Mouse (Mus musculus) midbrain, embryonic 12.5 days (tissue): ENCODE data around the gene Hhipl1. TPM values are rescaled to one million over a fixed set of nuclear protein-coding genes. Genes with fewer than 3 reads are reported as not detected.

Source experiments
- ATAC-seq: fragments of 200-750 bp; cut with Nextera tagmentation; 2 replicates; pipeline ENCODE4 v1.8.0; 2017; ENCODE audit warnings: low read depth, moderate TSS enrichment, moderate library complexity; ENCODE audit not compliant: low FRiP score
- H3K27ac ChIP-seq: fragments of 300-500 bp; sonication (generic); replicated peaks from 2 replicates; pipeline ENCODE4 v1.5.1; 2016; ENCODE audit warnings: mild to moderate bottlenecking
- H3K27me3 ChIP-seq: fragments of 300-500 bp; sonication (generic); 2 replicates; pipeline ENCODE4 v1.6.1; 2016; ENCODE audit warnings: mild to moderate bottlenecking
- H3K36me3 ChIP-seq: fragments of 300-500 bp; sonication (generic); 2 replicates; pipeline ENCODE4 v1.6.1; 2016
- H3K4me1 ChIP-seq: fragments of 300-500 bp; sonication (generic); 2 replicates; pipeline ENCODE4 v1.6.1; 2016
- H3K4me2 ChIP-seq: fragments of 300-500 bp; sonication (generic); replicated peaks from 2 replicates; pipeline ENCODE4 v1.6.1; 2016; ENCODE audit warnings: mild to moderate bottlenecking, moderate library complexity
- H3K4me3 ChIP-seq: fragments of 300-500 bp; sonication (generic); 2 replicates; pipeline ENCODE4 v1.5.1; 2016; ENCODE audit warnings: mild to moderate bottlenecking
- H3K9ac ChIP-seq: fragments of 300-500 bp; sonication (generic); replicated peaks from 2 replicates; pipeline ENCODE4 v1.6.1; 2016; ENCODE audit warnings: mild to moderate bottlenecking, moderate library complexity
- H3K9me3 ChIP-seq: fragments of 300-500 bp; sonication (generic); 2 replicates; pipeline ENCODE4 v1.6.1; 2016; ENCODE audit warnings: mild to moderate bottlenecking
- WGBS: fragments of 180-500 bp; shearing (Covaris S2); methylation state at CpG from one replicate; pipeline ENCODE4 v1.1.7; 2016; 5-methylcytosine and 5-hydroxymethylcytosine counted together
- polyA plus RNA-seq: library from polyadenylated mRNA; unstranded; fragments of >200 nt; fragmentation: Nextera tagmentation; extraction: Ambion mirVana; gene quantifications from 2 replicates; pipeline ENCODE4 v1.2.1, GENCODE M21; 2016

Hhipl1 gene
- polyA plus RNA-seq, 1 experiment from 2014 or later, result 5.0 TPM

DNA sequence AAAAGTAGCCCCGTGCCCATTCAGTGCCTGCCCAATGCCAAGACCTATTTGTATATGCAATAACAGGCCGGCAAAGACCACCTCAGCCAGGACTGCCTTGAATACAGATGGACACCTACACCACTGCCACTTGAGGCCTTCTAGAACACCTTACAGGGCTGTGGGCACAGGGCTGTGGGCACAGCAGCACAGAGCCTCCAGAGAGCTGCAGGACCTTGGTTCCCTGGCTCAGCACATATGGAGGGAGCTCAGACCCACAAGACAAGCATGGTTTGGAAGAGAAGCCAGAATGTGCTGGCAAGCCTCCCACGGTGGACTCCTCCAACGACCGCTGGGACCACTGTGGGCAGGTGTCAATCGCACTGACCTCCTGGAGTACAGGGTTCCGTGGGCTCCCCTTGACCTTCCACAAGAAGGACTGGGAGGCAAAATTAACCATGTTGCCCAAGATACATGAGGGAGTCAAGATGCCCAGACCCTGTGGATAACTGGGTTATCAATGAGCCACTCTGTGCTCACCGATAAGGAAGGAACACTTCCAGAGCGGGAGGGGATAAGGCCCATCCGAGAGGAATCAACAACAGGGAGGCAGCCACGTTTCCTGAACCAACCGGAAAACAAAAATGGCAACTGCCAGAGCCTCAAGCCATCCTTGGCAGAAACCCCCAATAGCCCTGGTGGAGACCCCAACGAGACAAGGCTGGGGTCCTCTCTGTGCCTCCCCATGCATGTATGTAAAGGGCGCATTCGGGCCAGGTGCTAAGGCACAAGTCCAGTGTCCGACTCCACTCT, 34.5 kb upstream of the Hhipl1 start:
- 78% methylated on average over 16 of the region's 16 CpGs for WGBS
- Histone ChIP-seq H3K4me3 (peak overlapping the region; percentile 86), H3K4me1 (peaks cover 75% of the 10 kb centered on the region)

DNA sequence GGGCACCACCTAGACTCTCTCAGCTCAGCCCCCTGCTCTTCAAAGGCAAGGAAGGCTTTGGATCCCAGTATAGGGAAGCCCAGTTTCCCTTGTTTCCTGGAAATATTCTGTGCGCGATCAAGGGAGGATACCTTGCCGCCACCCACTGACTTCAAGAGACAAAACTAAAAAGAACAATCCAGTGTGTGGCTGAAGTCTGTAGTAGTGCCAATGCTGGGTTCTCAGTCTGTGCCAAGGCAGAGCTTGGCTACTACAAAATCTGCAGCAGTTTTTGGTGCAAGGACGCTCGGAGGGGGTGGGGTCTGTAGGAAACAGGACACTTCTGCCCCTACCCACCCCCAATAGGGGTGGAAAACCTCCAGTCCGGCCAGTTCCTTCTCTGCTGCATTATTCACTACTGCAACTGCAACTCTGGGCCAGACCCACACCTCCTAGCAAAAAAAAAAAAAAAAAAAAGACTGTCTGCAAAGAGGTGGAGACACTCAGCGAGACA, 33.9 kb upstream of the Hhipl1 start:
- 55% methylated on average over 7 of the region's 7 CpGs for WGBS
- 0 out of 2 replicates have a peak, but pooled peaks cover 7% of the 10 kb centered on the region for H3K36me3 ChIP-seq
- H3K27ac ChIP-seq, result no peak overlapping the region
- no peak for ATAC-seq
- no peaks in the 10 kb centered on the region for H3K27me3 ChIP-seq
- H3K4me3 ChIP-seq, result peak overlapping the region; percentile 86
- peak overlapping the region; percentile 95 for H3K9ac ChIP-seq
- no peaks in the 10 kb centered on the region for H3K9me3 ChIP-seq
- H3K4me2 ChIP-seq, result peak overlapping the region; percentile 99
- peaks cover 75% of the 10 kb centered on the region for H3K4me1 ChIP-seq

More for the DNA sequence above, 34.5 kb upstream of the Hhipl1 start:
- Histone ChIP-seq H3K27ac (0 out of 2 replicates have a peak overlapping the region, but pooled peaks have one; percentile 47), H3K27me3 (no peaks in the 10 kb centered on the region), H3K36me3 (0 out of 2 replicates have a peak, but pooled peaks cover 7% of the 10 kb centered on the region), H3K9me3 (no peaks in the 10 kb centered on the region), H3K4me2 (peak overlapping the region; percentile 99), H3K9ac (peak overlapping the region; percentile 37)
- no peak for ATAC-seq

DNA sequence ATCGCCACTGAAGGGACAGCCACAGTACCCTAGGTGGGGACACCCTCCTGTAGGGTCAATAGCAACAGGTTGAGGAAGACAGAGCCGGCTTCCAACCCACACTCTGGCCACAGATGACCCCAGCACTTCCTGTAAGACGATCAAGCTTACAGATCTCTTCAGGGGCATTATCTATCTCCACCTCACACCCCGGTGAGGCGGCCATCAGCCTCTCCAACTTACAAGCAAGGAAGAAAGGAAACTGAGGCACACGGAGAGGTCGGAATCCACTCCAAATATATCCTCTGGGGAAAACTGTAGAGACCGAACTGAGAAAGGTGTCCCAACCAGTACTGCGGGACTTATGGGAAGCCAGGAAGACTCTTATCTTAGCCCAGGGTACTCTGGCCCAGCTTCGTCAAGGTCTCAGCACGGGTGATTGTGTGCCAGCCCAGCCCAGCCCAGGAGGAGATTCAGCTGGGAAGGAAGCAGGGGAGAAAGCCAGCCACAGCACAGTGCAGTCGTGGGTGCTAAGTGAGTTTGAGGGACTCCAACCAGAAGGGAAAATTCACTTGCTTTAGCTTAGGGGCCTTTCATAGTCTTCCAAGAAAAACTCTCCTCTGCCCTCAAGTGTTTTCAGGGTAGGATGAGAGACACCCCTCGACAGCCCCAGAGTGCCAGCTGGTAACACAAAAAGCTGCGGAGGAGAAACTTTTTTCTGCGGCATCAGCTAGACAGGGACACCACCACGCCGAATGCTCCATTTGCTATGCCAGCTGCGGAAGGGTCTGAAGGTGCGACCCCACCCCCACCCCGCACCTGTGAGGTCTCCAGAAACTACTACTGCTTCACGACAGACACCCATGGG, 32.4 kb upstream of the Hhipl1 start:
- H3K27ac ChIP-seq, result 0 out of 2 replicates have a peak overlapping the region, but pooled peaks have one; percentile 81
- WGBS, result 6% methylated on average over 21 of the region's 21 CpGs
- peak overlapping the region; percentile 86 for H3K4me3 ChIP-seq

DNA sequence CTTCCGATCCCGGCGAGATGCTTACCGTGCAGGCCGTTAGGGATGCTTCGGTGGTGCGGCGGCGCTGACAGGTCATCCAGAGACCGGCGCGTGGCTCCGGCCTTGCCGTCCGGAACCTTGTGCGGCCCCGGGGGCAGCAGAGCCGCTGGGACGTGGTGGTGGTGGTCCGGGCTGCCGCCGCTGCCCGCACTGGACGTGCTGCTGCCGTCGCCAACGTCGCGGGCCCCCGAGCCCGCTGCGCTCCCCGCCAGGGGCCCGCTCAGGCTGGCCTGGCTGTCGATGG, 31.8 kb upstream of the Hhipl1 start:
- Histone ChIP-seq H3K4me3 (peak overlapping the region; percentile 86), H3K27me3 (peaks cover 5% of the 10 kb centered on the region; the same call in 1 of the 2 replicates), H3K9ac (peak overlapping the region; percentile 95), H3K4me2 (peak overlapping the region; percentile 99), H3K4me1 (peaks cover 84% of the 10 kb centered on the region), H3K27ac (peak overlapping the region; percentile 81), H3K9me3 (no peaks in the 10 kb centered on the region), H3K36me3 (0 out of 2 replicates have a peak, but pooled peaks cover 7% of the 10 kb centered on the region)
- WGBS, result under 1% methylated on average over 27 of the region's 35 CpGs
- no peak for ATAC-seq

More for the DNA sequence above, 32.4 kb upstream of the Hhipl1 start:
- Histone ChIP-seq H3K36me3 (0 out of 2 replicates have a peak, but pooled peaks cover 7% of the 10 kb centered on the region), H3K9me3 (no peaks in the 10 kb centered on the region), H3K9ac (peak overlapping the region; percentile 95), H3K27me3 (peaks cover 5% of the 10 kb centered on the region; the same call in 1 of the 2 replicates), H3K4me1 (peaks cover 82% of the 10 kb centered on the region), H3K4me2 (peak overlapping the region; percentile 99)
- ATAC-seq, result no peak

DNA sequence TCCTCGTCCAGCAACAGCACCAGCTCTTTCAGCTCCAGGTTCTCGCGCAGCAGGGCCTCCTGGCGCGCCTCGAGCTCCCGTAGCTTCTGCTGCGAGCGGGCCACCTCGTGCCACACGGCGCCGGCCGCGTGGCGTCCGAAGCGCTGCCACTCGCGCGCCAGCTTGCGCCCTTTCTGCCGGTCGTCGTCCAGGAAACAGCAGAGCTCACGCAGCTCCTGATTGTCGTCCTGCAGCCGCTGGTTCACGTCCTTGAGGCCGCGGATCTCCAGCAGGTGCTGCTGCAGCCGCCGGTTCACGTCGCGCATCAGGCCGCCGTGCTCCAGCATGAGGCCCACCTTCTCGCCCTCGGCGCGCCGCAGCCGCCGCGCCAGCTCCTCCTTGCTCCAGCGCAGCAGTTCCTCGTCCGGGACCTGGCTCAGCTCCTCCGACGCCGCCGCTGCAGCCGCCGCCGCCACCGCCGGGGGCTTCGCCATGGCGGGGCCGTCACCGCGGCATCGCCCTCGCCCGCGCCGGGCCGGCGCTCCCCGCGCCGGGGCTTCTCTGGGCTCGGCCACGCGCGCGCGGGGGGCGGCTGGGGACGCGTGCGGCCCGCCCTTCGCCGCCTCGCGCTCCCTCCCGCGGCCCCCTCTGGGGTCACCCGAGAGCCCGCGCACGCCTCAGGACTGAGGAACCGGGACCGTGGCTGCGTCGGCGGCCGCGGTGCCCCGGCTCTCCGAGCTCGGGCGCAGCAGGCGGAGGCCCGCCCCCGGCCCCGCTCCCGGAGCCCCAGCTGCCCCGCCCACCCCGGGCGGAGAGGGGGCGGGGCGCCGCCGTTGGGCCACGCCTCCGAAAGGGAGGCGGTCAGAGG, 31.2 kb upstream of the Hhipl1 start, which contains the start of gene Ccdc85c:
Ccdc85c (minus strand) TSS at position 765 of the 847 bp plus-strand sequence.
- Histone ChIP-seq H3K4me1 (peaks cover 78% of the 10 kb centered on the region), H3K9ac (peak within 1 kb of the TSS; percentile 95), H3K27me3 (peaks cover 5% of the 10 kb centered on the region; the same call in 1 of the 2 replicates), H3K4me2 (peak within 1 kb of the TSS; percentile 99), H3K27ac (peak within 1 kb of the TSS; percentile 95), H3K9me3 (no peaks in the 10 kb centered on the region), H3K4me3 (peak within 1 kb of the TSS; percentile 86), H3K36me3 (0 out of 2 replicates have a peak, but pooled peaks cover under 1% of the 10 kb centered on the region)
- peak; percentile 0 for ATAC-seq
- WGBS, result under 1% methylated on average over 86 of the region's 120 CpGs

DNA sequence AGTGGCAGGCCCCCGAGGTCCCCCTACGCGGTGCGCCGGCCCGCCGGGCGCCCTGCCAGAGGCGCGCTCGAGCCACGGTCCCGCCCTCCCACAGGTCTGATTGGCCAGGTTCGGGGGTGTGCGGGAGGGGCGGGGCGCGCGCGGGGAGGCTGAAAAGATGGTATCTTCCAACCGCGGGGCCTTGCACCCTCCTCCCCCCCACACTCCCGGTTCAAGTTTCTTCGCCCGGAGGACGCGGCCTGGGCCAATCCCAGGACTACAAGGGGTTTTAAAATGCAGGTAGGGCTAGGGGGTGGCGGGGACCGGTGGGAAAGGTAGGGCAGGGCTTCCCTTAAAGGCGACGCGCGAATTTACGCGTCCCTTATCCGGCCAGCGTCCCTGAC, 30.6 kb upstream of the Hhipl1 start:
- H3K36me3 ChIP-seq, result no peaks in the 10 kb centered on the region
- H3K4me3 ChIP-seq, result peak overlapping the region; percentile 86
- peak overlapping the region; percentile 95 for H3K27ac ChIP-seq
- peaks cover 5% of the 10 kb centered on the region; the same call in 1 of the 2 replicates for H3K27me3 ChIP-seq
- H3K9ac ChIP-seq, result peak overlapping the region; percentile 84
- peaks cover 72% of the 10 kb centered on the region for H3K4me1 ChIP-seq
- H3K9me3 ChIP-seq, result no peaks in the 10 kb centered on the region
- ATAC-seq, result peak; percentile 91
- peak overlapping the region; percentile 99 for H3K4me2 ChIP-seq
- under 1% methylated on average over 36 of the region's 37 CpGs for WGBS

DNA sequence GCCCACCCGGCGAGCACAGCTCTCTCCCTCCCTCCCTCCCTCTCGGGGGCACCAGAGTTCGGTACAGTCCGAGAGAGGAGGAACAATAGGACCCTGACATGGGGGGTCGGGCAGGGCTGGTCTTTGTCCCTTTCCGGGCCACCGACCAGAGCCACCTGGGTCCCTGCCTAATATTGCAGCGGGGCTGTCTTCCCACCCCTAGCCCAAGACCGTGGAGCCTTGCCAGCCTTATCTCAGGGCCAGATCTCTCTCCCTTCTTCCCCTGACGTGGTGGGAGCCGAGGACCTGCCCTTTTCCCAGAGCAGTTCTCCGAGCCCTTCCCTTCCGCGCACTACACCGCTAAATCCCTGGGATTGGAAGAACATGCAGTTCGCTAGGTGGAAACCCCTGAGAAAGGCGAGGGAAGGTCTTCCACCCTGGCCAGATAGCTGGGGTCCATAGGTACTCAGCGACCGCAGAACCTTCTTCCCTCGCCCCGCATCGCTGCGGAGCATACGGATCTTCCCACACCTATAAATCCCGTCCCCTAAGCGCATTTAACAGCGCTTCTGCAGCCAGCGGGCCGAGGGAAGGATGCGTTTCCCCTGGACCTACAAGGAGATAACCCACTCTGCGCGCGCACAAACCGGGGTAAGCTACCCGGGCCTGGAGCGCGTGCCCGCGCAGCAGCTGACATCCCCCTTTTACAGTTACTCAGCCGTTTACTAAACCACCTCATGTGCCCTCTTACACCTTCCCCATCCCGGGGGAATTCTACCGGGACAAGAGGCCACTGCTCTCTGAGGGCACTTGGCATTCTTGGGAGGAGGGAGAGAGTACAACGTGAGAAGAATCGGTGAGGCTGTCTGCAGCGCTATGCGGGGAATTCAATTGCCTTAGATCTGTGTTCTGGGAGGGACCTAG, 29.9 kb upstream of the Hhipl1 start:
- Histone ChIP-seq H3K4me3 (peak overlapping the region; percentile 86), H3K4me2 (peak overlapping the region; percentile 99), H3K27ac (peak overlapping the region; percentile 95), H3K9ac (peak overlapping the region; percentile 84), H3K9me3 (no peaks in the 10 kb centered on the region), H3K36me3 (no peaks in the 10 kb centered on the region), H3K27me3 (peaks cover 5% of the 10 kb centered on the region; the same call in 1 of the 2 replicates), H3K4me1 (peaks cover 65% of the 10 kb centered on the region)
- 0 out of 2 replicates have a peak, but pooled peaks have one; percentile 0 for ATAC-seq
- WGBS, result under 1% methylated on average over 44 of the region's 47 CpGs

DNA sequence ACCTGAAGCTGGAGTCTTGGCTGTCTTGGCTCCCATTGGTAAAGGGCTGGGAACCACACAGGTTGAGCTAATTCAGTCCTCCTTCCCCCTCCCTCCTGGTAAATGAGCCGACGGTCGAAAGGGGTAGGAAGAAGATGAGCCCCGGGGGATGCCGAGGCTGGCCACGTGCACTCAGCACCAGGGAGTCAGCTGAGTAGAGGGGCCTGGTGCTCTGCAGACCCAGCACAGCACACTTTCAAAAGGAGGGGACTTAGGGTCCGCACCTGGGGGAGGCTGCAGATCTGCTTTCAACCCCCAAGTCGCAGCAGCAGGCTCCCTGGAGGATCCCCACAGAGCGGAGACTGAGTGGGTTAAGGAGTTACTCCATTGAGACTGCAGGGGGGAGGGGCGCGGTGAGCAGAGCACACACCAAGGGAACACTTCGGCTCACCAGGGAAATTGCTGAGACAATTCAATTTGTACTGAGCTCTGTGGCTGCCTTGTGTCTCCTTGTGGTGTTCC, 28.7 kb upstream of the Hhipl1 start:
- Histone ChIP-seq H3K4me1 (peaks cover 53% of the 10 kb centered on the region), H3K4me3 (peak overlapping the region; percentile 86), H3K27ac (peak overlapping the region; percentile 95), H3K36me3 (no peaks in the 10 kb centered on the region), H3K9me3 (no peaks in the 10 kb centered on the region), H3K9ac (peak overlapping the region; percentile 84), H3K27me3 (peaks cover 5% of the 10 kb centered on the region; the same call in 1 of the 2 replicates), H3K4me2 (peak overlapping the region; percentile 99)
- no peak for ATAC-seq
- 0% methylated on average over 12 of the region's 12 CpGs for WGBS

DNA sequence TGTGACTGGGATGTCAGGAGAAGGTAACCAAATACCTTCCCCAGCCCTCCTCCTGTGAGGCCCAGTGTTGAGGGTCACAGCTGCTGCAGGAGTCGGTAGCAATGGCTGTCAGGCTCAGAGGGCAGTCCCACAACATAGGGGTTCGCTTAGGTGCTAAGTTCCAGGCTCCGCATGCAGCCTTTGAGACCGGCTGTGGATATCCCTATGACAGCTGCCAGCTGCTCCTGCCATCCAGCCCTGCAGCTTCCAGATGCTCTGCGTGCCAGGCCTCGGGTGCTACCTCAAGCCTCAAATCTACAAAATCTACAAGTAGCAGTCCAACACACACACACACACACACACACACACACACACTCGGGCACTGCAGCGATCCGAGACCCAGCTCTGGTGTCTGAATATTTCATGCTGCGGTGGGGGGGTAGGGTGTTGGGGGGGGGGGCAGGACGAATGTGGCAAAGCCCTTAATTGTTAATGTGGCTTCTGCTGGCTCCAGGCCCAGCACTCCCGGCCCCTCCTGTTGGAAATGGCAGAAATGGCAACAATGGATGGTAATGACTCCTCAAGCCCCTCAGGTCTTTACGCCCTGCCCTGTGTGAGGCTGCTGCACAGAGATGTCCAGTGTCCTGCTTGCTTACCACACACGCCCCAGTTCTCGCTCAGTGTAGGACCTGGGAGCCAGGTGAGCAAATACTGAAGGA, 27.7 kb upstream of the Hhipl1 start:
- H3K9ac ChIP-seq, result peak overlapping the region; percentile 84; the same call in 1 of the 2 replicates
- H3K27me3 ChIP-seq, result peaks cover 5% of the 10 kb centered on the region; the same call in 1 of the 2 replicates
- 0 out of 2 replicates have a peak overlapping the region, but pooled peaks have one; percentile 86 for H3K4me3 ChIP-seq
- H3K4me2 ChIP-seq, result peak overlapping the region; percentile 99
- H3K4me1 ChIP-seq, result peaks cover 43% of the 10 kb centered on the region
- H3K27ac ChIP-seq, result peak overlapping the region; percentile 95
- H3K9me3 ChIP-seq, result no peaks in the 10 kb centered on the region
- no peak for ATAC-seq
- no peaks in the 10 kb centered on the region for H3K36me3 ChIP-seq
- 31% methylated on average over 15 of the region's 15 CpGs for WGBS
